Mouse (Mus musculus) c-Kit-positive CD71-positive TER-119-positive erythroid progenitor cells, embryonic 14.5 days (primary cell): ENCODE data around the gene Hivep2.

Experiments used
- DNase-seq: peaks from one replicate; pipeline ENCODE4 v3.0.0-alpha.2; 2013; ENCODE audit warnings: low spot score

Gene Hivep2

DNA sequence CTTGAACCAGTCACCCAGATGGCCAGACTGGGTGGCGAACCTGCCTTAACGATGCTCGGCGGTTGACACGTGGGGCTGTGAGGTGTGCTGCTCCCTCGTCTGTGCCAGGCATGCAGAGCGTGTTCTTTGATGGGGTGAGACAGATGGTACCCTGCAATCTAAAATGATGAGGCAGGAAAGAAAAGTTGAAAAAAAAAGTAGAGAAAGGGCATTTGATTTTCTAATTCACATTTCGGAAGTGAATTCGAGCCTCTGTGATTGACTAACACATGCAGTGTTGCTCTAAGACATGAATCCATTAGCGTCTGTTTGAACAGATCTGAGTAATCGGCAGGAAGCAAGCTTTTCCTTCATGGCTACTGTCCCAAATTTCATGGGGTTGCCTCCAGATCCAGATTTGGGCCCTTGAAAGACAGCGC is 119.4 kb downstream of the Hivep2 start:
- DNase-seq: no peak

DNA sequence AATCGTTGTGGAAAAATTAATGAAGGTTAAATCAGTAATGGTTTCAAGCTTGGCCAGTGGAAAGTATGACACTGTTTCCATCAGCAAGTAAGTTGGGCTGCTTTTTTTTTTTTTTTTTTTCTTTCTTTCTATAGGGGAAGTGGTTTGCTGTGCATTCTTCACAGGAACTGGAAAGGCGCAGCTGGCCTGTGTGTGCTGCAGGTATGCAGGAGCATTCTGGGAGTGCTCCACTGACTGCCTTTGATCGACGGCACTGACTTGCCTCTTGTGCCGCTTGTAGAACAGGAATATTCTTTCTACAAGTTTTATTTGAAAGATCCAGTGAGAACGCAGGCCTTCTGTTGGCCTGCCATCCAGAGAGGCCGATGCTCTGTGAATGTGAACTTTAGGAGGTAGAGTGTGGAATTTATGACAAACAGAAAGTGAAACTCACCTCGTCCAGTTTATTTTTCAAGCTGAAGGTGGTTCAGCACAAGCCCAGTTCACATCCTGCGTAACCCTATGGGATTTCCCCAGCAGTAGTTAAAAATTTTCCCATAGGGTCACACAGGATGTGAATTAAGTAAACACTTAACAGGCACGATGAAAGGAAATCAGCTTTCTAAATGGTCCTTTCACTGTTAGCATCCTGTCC is 120.1 kb downstream of the Hivep2 start:
- DNase-seq: peak; percentile 4

DNA sequence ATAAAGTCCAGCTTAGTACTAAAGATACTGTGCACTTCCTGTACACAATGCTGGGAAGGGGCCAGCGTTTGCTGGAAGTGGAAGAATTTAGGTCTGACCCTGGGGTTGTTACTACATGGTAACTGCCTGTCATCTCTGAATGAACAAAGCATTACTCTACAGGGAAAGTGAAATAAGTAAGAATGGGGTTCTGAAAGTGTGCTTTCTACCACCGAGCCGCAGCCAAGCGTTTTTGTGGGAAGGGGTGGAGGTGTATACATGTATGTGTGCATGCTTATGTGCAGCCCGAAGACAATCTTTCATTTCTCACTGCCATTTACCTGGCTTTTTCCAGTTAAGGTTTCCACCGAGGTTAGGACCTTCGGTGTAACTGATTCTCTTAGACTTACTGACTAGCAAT is 121.4 kb downstream of the Hivep2 start:
- DNase-seq: no peak

DNA sequence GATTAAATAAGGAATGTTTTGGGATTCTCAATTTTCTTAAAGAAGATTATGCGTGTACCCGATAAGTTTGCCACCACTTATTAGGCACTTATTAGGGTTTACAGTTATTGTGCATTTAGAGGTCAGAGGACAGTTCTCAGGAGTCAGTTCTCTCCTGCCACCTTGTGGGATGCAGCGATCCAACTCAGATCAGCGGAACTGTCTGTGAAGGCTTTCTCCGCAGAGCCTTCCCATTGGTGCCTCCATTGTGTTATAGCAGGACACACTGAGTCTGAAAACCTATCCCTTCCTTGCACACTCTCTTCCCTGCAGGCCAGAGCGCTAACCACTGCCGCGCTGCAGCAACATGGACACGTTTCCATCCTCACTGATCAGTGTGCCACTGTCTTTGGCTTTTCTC is 123.6 kb downstream of the Hivep2 start:
- DNase-seq: no peak

DNA sequence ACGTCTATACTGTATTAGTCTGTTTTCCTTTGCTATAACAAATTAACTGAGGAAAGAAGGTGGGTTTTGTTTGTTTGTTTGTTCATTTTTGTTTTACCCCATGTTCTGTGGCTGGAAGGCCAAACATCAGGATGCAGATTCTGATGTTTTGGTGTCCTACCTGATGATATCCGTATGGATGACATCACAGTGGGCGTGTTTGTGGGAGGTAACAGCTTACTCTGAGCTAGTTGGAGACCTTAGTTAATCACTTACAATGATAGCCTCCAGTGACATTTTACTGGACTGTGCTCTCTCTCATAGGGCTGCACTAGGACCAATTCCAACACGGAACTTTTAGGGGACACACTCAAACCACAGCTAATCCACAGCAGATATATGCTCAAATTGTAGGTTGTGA is 128.2 kb downstream of the Hivep2 start:
- no peak for DNase-seq

DNA sequence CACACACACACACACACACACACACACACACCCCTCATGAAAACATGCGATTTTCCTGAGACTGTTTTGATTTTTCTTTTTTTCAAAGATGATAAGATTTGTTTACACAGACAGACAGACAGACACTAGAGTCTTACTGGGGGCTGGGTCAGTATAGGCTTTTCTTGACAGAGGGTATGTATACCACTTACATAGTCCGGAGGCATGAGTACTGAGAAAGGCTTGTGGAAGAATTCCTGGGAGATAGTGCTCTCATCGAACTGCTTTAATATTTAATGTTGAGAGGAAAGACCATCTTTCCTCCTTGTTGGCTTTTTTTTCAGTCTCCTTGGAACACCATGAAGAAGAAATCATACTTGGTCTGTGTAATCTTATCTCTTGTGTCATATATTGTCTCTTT is 130.2 kb downstream of the Hivep2 start:
- DNase-seq: no peak

DNA sequence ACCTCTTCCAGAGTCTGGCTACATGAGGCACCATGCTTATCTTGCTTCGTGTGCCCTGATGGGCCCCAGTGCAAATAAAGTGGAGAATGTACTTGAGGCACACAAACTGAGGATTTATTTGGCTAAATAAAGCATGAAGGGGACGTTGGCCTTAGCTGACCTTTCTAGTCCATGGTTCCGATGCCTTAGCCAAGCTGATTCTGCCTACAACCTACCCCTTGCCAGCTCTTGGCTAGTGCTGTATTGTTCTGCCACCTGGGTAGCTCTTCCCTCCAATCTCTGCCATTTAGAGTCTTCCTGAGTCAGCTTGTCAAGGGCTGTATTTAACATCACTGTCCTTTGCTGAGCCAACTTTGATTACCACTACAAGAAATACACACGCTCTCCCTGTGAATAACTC is 133.3 kb downstream of the Hivep2 start:
- no peak for DNase-seq

DNA sequence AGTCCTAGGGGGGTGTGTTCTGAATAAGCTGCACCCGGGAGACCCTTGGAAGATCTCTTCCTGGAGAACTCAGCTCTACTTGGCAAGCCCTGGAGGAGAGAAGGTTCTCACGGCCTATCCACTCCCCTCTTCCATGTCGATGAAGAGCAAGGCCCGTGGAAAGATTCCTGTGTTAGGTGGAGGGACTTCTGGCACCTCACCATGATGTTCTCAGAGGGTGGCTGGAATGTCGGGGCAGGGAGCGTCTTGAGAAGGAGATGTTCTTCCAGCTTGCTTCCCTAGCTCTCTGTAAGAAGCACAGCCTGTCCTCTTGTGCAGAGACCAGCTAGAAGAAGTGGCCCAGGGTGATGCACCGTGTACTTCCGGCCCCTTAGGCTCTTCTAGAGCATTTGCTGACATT is 134.2 kb downstream of the Hivep2 start:
- no peak for DNase-seq

DNA sequence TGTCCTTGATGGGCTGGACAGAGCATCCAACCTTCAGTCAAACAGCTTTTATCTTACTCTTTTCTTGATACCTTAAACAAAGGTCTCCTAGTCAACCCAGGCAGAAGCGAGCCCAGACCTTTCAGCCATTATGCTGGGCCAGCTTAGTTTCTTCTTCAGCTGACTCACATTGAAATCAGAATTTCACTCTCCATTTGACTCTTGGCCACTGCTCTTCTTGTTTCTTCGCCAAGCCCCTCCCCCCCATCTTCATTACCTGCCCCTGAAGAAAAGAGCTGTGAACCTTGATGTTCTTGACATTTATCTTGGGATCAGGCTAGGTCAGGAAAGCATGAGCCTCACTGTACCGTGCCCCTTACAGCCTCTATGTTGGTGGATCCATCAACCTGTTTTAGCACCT is 135.0 kb downstream of the Hivep2 start:
- DNase-seq: no peak

DNA sequence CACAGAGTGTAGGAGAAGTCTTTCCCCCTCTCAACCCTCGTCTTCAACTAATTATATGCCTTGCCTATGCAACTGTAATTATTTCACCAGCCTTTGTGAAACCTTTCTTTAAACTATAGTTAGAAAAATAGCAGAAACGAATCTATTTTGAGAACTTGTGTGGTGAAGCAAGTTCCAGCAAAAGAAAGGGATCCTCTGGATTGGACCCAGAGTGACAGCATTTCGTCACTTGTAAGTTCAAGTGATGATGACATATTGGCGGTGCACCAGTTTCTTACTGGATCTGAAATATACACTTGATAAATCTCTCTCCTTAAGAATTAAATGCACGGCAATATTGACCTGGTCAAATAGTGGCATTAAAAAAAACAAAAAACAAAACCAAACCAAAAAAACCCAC is 136.1 kb downstream of the Hivep2 start:
- no peak for DNase-seq

DNA sequence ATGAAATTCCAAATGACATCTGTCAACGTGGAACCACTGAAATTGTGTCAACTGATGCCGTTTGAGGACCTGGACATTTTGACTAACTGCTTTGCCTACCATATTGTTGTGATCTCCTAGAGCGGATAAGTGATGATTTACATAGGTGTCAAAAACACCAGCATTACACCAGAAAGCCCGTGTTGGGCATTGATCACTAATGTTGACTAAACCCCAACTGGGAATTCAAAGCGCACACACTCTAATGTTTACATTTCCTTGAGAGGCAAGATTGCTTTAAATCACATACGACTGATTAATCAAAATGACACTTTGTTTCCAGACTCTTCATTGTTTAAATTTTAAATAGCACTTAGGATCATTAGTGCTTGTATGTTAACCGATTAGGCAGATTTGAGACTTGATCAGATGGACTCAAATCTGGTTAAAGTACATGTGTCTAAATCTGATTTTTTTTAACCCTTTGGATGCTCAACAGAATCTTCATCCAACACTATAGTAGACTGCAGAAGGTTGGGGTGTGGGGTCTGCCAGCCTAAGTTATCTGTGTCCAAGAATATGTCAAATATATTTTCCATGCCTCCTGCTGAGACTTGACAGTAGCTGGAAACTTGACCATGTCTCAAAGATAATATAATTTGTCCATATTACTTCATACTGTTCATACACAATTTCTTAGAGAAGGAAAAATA is 142.3 kb downstream of the Hivep2 start:
- no peak for DNase-seq

DNA sequence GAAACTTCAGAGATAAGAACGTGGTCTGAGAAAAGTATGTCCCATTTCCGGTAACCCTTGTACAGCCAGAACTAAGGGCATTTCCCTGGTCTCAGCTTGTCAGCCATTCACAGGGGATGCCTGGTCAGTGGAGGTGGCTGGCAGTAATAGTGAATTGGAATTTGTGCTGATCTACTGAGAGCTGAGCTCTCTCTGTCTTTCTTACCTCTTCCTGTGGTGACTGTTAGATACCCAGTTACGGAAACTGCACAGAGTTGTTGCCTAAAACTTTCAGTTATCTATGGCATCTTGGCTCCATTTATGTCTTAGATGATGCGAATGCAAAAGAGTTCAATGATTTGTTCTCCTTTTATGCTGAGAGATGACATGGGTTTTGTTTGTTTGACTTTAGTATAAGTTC is 150.0 kb downstream of the Hivep2 start:
- DNase-seq: no peak

DNA sequence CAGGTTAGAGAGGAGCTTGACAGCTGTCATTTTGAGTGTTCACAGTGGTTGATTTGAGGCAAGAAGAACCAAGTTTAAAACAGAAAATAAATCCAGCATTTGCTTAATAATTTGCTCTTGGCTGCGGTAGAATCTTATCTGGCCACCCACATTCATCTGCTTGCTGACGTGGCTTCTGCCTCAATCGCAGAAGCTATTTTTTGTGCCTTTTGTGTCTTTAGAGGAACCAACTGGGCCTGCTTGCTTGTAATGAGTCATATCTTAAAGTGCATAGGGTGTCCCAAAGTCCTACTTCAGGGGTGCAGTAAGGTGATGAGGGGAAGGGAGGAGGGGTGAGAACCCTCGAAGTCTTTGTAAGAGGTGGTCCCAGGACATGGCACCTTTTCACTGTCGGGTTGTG is 151.1 kb downstream of the Hivep2 start:
- DNase-seq: no peak

DNA sequence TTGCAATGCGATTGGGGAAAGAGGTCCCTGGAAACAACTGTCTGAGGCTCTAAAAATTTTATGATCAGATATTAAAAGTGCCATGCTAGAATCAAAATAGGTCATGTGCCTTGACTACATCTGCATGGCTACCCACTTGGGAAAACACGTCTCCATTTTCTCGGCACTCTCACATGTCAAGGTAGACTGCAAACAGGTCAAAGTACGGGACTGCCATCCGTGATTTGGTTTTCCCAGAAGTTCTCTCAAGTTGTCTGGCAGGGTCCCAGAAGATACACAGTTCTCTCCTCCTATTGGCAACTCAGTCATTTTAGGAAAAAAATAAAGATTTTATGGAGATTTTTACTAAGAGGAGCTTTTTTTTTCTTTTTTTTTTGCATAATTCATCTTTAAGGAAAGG is 153.3 kb downstream of the Hivep2 start:
- no peak for DNase-seq

DNA sequence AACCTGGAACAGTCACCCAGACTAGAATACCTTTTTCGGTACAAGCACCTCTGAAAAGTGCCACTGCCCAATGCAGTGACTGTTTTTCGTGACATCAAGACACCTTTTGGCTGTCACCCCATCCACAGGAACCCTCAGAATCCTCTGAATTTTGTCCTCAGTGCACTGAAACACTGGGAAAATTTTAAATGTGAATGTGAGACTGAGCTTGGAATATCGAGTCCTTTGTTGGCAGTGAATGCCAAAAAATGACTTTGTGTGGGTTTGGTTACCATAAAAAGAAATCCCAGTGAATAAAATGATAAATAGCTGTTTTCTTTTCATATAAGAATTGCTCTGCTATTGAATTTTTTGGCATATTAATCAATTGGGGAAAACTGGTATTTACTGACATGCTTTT is 154.6 kb downstream of the Hivep2 start:
- DNase-seq: no peak

DNA sequence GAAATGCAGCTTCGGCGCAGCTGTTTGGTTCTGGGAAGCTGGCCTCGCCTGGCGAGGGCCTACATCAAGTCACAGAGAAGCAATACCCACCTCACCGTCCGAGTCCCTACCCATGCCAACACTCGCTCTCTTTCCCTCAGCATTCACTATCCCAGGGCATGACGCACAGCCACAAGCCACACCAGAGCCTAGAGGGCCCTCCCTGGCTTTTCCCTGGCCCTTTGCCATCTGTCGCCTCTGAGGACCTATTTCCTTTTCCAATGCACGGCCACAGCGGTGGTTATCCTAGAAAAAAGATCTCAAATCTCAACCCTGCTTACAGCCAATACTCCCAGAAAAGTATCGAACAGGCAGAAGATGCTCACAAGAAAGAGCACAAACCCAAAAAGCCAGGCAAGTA is 162.0 kb downstream of the Hivep2 start:
- DNase-seq: no peak

DNA sequence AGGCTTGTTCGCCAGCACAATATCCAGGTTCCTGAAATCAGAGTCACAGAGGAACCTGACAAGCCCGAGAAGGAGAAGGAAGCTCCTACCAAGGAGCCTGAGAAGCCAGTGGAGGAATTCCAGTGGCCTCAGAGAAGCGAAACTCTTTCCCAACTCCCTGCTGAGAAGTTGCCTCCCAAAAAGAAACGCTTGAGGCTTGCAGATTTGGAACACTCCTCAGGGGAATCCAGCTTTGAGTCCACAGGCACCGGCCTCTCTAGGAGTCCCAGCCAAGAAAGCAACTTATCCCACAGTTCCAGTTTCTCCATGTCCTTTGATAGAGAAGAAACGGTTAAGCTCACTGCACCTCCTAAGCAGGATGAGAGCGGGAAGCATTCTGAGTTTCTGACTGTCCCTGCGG is 164.4 kb downstream of the Hivep2 start:
- no peak for DNase-seq

DNA sequence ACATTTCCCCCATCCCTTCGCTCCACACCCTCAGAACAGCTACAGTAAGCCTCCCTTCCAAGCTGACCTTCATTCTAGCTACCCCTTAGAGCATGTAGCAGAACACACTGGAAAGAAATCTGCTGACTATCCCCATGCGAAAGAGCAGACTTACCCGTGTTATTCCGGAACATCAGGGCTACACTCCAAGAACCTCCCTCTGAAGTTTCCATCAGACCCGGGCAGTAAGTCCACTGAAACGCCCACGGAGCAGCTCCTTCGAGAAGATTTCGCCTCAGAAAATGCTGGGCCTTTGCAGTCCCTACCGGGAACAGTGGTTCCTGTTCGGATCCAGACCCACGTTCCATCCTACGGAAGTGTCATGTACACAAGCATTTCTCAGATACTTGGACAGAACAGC is 165.4 kb downstream of the Hivep2 start:
- DNase-seq: no peak

DNA sequence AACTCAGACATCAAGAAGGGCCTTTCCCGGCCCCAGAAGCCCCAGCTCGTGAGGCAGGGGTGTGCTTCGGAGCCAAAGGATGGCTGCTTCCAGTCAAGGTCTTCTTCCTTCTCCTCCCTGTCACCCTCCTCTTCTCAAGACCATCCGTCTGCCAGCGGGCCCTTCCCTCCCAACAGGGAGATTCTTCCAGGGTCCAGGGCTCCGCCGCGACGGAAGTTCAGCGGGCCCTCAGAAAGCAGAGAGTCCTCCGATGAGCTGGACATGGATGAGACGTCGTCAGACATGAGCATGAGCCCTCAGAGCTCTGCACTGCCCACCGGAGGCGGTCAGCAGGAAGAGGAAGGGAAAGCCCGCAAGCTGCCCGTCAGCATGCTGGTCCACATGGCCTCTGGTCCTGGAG is 166.2 kb downstream of the Hivep2 start:
- no peak for DNase-seq

DNA sequence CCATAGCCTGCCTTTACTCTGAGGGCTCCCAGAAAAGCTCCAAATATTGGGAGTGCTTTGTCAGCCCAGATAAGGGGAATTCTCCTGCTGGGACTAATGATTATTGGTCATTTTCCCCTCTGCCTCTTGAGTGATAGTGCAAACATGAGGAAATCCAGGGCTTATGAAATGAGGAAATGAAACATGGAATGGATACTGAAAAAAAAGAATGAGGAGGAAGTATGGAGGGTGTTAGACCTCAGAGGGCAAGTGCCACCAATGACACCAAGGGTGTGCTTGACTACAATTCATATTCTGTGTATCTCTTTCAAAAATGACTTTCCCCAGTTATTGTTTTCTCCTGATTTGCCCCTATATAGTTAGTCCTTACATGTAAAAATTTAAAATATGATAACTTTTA is 167.1 kb downstream of the Hivep2 start:
- DNase-seq: no peak

DNA sequence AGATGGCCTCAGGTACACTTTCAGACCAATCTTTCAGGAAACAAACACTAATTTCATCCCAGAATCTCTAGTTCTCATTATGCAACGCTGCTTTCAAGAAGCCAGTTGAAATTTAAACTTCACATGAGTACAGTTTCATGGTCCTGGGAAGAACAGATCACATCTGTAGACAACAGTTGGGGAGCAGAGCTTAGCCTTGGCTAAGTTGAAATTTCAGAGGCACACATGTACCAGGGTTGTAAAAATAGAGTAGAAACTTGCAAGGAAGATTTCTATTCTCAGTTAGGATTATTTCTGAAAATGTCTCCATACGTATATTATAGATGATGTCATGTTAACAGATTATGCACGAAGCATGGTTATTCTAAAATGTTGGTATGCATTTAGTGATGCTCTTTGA is 172.8 kb downstream of the Hivep2 start:
- no peak for DNase-seq

DNA sequence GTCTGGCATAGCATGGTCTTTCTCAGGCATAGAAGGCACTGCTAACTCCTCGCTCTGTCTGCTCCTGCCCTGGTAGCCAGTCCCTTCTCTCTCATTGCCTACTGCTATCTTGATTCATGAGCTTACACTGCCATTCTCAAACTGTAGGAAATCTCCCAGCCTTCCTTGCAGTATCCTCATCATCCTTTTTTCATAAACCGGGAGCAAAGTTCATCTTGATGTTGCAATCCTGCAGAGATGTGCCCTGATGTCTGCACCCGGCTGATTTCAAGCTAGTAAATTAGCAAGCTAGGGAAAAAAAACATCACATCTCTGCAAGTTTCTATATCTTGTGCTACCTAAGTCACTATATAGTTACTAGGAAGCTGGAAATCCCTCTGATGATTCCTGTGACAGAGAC is 179.0 kb downstream of the Hivep2 start:
- DNase-seq: no peak

DNA sequence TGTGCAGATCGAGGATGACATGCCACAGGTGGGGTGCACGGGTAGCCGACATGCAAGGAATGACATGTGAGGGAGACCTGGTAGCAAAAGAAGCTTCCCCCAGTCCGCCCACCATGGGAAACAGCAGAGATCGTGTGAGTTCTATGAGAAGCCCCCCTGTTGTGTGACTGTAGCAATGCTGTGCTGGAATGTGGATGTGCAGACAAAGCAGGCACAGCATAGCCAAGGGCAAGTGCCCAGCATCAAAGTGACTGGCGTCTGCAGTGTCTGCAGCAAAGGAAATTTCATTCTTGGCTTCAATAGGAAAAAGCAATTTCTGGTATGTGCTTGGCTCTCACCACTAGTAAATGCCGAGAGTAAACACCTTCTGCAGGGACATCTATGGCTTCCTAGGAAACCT is 199.0 kb downstream of the Hivep2 start:
- DNase-seq: no peak

DNA sequence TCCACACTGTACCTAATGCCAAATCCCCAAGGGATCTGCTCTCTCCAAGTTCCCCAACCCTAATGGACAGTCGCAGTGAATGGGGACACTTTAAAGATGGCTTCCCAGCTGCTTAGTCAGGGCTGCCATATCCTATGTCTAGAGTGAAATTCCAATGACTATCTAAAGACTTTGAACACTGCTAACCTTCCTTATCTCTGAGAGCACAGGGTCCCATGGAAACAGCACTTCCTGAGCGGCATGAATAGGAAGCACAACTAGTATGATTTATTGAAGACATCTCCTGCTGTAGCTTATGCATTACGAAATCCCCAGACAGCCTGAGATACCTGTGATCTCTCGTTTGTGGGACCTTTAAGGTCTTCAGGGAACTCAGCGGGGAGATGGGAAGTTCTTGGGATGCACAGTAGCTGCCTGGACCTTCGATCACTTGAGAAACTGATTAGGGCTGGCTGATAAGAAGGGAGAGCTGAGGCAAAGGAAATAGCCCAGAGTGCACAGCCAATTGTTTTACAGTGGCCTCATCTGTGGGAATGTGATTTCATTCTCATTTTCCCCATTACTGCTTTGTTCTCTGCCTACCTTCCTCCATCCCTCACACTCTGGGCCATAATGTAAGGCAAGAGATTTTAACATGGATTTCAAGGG is 202.4 kb downstream of the Hivep2 start:
- no peak for DNase-seq
